Mouse (Mus musculus): ENCODE results near the gene Smurf2.

Gene Smurf2

DNA sequence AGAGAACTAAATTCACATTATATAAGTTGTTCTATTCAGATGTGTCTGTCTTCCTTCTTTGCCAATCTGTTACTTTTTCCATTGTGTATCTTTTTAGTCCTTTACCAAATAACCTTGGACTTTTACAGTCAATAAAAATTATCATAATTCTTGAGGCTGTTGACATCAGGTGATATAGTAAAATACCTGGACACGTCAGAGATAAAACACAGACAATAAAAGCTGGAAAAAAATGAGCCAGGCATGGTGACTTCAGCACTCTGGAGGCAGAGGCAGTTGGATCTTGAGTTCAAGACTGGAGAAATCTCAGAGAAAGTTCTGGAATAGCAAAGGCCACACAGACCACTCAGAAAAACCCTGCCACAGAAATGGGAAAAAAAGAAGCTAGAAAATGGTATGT, 13.3 kb downstream of the Smurf2 start:
- DNase-seq (ENCODE audit: low read depth, low spot score): no peak

- no peak for DNase-seq (ENCODE audit: low read depth, low spot score)
These were observed 14.8 kb downstream of the Smurf2 start for GRCm38 (mm10) chr11:106905707-106906106.

- DNase-seq (ENCODE audit: low read depth, low spot score): no peak
These were observed 20.7 kb downstream of the Smurf2 start for GRCm38 (mm10) chr11:106899804-106900203.

- DNase-seq (ENCODE audit: low read depth, low spot score): no peak
These were observed 23.9 kb downstream of the Smurf2 start for GRCm38 (mm10) chr11:106896561-106897168.

DNA sequence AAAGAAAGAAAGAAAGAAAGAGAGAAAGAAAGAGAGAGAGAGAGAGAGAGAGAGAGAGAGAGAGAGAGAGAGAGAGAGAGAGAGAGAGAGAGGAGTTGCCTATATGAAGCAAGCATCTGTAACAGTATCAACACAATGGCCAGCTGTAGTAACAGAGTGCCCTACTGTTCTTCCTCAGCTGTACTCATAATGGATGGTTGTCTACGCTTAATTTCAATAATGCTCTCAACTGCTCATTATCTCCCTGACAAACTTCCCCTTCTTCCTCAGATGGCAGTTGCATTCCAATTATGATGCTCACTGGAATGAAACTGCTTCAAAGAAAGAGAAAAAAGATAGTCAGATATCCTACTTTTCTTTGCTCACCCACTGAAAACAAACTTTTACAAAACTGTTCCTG, 36.9 kb downstream of the Smurf2 start:
- no peak for DNase-seq (ENCODE audit: low read depth, low spot score)

- DNase-seq (ENCODE audit: low read depth, low spot score): no peak
These were observed 47.9 kb downstream of the Smurf2 start for GRCm38 (mm10) chr11:106872650-106873049.

GRCm38 (mm10) chr11:106851438-106851837, 69.1 kb downstream of the Smurf2 start:
- no peak for DNase-seq (ENCODE audit: low read depth, low spot score)

DNA sequence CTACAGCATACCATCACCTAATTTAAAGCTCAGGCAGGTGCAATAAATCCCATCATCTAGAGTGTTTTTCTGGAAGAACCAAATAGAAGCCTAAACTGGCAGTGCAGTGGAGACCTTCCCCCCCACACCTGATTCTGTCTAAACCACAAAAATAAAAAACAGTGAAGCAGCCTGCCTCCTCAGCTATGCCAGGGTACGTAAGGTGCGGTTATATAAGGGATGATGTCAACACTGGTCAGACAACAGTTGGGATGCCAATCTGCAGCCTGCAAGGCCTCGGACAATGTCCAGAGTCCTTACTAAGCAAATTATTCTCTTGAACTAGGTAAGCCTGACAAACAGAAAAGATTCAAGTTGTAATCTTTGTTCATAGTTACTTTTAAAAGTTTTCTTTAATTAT, 78.5 kb downstream of the Smurf2 start:
- no peak for DNase-seq (ENCODE audit: low read depth, low spot score)

DNA sequence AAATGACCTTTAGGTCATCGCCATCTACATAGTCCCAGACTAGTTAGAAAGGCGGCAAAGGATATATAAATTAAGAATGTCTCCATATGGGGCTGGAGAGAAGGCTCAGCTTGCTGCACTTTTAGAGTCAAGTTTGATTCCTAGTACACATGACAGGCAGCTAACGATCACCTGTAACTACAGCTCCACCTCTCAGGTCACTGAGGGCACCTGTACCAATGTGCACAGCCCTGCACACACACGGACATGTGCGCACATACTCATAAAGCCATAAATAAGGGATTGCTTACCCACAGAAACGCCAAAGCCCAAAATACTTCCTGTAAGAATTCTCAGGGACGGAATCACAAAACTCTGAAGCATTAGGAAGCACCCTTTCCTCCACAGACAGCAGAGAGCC, 92.4 kb downstream of the Smurf2 start:
- no peak for DNase-seq (ENCODE audit: low read depth, low spot score)

DNA sequence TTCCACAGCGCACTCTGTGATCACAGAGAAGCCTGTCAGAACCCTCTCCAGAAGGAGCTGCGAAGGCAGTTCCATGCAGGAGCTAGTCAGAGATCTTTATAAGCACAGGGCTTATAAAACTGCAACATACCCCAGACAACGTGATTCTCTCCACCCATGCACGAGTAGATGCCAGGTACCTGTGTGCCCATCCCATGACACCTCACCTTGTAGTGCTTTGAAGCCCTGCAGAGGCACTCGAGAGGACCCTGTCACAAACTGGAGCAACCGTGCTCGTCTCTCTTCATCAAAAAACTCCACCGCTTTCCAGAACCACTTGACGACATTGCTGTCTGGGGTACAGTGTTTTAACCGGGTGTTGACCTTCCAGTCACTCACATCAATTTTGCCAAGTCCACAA, 96.1 kb downstream of the Smurf2 start:
- no peak for DNase-seq (ENCODE audit: low read depth, low spot score)

DNA sequence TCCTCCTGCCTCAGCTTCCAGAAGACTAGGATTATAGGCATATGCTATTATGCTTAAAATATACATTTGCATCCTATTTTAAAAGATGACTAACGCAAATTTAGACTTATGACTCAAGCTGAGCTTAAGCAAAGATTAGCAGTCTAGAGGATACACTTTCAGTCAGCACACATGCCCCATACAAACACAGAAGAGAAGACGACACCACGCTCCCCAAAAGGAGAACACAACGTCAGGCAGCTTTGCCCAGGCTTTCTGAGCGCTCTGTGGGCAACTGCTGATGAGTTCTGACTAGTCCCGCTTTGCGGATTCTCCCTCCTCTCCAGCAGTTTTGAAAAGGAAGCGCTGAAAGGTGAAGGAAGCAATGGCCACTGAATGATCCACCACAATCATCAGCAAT, 96.8 kb downstream of the Smurf2 start:
- DNase-seq (ENCODE audit: low read depth, low spot score): no peak

DNA sequence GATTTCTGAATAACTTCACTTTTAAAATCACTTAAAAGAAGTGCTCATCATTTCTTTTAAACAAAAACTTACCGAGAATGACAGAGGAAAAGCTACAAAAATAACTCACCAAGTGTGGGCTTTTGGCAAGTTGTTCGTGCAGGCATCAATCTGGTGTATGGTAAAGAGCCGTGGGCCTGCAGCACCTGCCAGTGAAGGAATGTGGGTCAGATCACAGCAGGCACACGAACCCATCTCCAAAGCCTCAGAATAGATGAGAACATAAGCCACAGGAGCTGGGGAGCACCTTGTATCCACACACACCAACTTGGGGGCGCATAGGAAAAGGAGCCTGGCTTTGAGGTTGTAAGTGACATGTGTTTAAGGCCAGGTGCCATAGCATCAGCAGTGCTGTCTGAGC, 97.6 kb downstream of the Smurf2 start:
- DNase-seq (ENCODE audit: low read depth, low spot score): no peak

- no peak for DNase-seq (ENCODE audit: low read depth, low spot score)
These were observed 98.0 kb downstream of the Smurf2 start for GRCm38 (mm10) chr11:106822491-106822890.

DNA sequence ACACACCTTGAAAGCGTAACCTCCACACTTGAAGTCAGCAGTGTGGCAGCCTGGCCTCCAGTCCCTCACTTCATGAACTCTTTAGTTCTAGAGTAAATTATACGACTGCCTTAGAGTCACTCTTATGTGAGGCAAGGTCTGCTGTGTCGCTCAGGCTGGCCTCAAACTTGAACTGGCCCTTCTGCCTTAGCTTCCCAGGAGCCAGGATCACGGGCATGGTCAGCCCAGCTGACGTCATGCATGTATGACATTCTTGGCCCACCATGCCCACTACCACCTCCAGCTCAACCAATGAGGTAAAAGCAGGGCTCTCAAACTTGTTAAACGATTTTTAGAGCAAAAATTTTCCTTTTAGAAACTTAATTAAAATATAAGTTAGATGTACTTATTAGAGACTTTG, 99.1 kb downstream of the Smurf2 start:
- no peak for DNase-seq (ENCODE audit: low read depth, low spot score)

DNA sequence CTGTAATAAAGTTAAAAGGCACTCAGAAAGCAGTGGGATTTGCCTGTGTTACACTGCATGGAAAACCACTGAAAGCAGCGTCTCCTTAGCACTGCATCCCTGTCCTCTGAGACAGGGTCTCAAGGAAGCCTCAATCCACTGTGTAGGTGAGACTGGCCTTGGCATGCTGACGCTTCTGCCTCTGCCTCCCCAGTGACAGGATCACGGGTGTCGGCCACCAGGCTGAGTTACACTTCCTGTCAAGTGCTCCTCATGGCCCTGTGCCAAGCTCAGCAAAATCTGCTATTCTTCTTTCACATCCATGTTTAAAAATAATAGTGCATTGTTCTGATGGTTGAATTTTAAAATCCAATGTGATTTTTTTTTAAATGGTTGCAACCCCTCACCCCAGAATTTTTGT, 99.5 kb downstream of the Smurf2 start:
- DNase-seq (ENCODE audit: low read depth, low spot score): no peak

GRCm38 (mm10) chr11:106820252-106820651, 100.3 kb downstream of the Smurf2 start:
- DNase-seq (ENCODE audit: low read depth, low spot score): no peak

DNA sequence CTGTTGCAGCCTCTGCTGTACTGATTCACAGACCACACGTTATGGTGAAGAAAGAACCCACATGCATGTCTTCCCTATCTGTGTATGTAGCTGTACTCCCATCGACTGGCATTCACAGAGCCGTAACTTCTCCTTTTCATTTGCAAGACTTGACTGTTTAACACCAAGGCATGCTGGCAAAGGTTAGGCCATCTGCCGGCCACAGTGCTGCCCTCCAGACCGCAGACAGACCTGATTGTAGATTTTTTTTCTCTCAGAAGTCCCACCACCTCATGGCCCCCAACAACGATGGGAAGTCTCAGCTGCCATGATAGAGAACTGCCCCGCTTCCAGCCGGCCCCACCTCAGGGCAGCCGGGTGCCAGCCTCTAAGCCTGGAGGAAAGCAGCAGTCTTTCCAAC, 100.9 kb downstream of the Smurf2 start:
- no peak for DNase-seq (ENCODE audit: low read depth, low spot score)

- DNase-seq (ENCODE audit: low read depth, low spot score): no peak
These were observed 102.2 kb downstream of the Smurf2 start for GRCm38 (mm10) chr11:106818341-106818740.

- DNase-seq (ENCODE audit: low read depth, low spot score): no peak
These were observed 102.7 kb downstream of the Smurf2 start for GRCm38 (mm10) chr11:106817808-106818207.

DNA sequence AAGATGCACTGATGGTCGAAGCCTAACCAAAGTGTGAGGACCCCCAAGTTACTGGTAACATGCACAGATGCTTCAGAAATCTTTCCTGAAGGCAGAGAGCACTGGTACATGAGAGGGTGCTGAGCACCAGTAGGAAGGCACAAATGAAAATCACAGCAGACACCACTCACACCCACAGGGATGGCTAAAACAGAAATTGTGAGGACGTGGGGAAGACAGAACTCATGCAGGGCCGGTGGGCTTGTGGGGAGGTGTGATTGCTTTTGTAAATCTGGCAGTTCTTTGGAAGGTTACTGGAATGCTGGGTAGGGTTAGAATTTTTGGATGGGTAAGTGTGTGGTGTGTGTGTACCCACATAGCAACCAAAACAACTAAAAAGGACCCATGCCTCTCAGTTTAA, 103.4 kb downstream of the Smurf2 start:
- DNase-seq (ENCODE audit: low read depth, low spot score): no peak

DNA sequence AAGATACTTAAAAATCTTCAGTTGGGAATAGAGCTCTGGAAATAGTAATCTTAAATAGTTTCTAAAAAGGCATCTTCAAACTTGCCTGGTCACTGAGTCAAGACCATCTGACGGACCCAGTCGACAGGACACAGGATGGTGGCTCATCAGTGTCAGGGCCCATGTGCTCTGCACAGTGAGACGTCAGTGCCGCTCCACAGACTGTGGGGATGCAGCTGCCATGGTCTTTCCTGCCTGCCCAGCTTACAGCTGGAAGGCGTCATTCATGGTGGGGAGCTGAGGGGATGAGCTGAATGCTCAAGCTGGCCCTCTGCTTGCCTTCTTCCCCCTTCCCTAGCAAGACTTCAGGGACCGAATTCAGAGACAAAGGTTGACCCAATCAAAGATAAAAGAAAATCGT, 104.2 kb downstream of the Smurf2 start:
- DNase-seq (ENCODE audit: low read depth, low spot score): no peak

DNA sequence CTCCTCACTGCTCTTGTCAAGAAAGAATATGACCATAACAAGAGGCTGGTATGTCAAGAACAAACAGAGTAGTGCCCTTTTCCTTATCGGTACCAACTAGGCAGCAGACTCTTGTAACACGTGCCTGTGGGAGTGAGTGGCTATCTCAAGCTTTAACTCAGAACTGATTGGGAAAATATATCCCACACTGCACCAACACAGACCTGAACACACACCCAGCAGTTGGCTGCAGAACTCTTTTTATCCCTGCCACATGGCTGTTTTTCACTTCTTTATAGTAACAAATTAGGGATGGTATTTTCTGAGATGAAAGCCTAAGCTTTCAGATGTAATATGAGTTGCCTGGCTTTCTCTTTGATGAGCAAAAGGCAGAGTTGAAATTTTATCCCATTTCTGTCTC, 104.8 kb downstream of the Smurf2 start:
- no peak for DNase-seq (ENCODE audit: low read depth, low spot score)

DNA sequence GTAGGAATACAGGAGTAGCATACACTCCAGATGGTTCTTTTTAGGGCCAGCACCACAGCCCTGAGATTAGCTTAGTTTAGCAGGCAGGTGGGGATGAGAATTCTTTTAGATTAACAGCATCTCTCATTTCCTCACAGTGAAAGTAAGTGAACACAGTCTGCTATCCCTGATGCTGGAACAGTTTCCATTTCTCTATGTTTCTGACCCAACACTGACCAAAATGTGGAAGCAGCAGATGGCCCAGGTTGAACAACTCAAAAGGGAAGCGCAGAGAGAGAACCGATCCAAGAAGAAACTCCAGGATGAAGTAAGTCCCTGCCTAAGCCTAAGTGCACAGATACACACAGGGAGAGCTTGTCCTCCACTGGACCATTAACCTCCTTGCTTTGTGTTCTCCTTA, 105.2 kb downstream of the Smurf2 start:
- no peak for DNase-seq (ENCODE audit: low read depth, low spot score)

GRCm38 (mm10) chr11:106814601-106815320, 105.8 kb downstream of the Smurf2 start:
- DNase-seq (ENCODE audit: low read depth, low spot score): no peak
